Mouse (Mus musculus) inflammation-experienced regulatory T-cells, adult 6 months (primary cell): ENCODE results near the gene Tmem217. TPM values are rescaled to one million over a fixed set of nuclear protein-coding genes. Genes with fewer than 3 reads are reported as not detected.

Source experiments
- ATAC-seq: one replicate; pipeline ENCODE4 v1.8.0; 2017
- polyA plus RNA-seq, 3 experiments: library from polyadenylated mRNA; unstranded; fragments of 100-300 nt; shearing (Covaris generic); gene quantifications; one replicate each; pipeline ENCODE4 v1.2.1; 2017

Gene Tmem217
- 1 to 10 TPM in 2 of 3 experiments, not detected in 1; 1.1 to 1.3 TPM for polyA plus RNA-seq

DNA sequence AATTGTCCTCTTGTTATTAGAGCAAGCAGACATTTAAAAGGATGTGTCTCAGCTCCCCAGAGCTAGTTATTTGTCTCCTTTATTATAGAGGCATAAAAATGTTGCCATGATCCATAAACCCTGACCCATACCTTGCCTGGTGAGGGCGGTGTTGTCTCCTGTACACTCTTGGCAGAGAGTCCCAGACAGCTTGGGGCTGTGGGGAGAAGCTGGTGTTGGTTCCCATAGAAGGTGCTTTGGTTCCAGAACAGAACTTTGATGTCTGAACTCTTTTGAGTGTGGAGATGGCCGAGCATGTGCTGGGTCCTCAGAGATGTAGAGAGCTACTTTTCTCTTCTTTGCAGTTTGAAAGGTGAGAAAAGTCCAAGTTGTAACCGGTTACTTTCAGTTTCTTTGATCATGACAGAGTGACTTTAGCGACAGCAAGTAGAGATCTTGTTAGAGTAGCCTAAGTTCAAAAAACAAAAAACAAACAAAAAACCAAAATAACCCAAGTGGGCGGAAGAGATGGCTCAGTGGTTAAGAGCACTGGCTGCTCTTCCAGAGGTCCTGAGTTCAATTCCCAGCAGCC, at the start of gene Tmem217:
Tmem217 (minus strand) TSS at position 224 of the 571 bp plus-strand sequence.
- ATAC-seq = peak; percentile 53

DNA sequence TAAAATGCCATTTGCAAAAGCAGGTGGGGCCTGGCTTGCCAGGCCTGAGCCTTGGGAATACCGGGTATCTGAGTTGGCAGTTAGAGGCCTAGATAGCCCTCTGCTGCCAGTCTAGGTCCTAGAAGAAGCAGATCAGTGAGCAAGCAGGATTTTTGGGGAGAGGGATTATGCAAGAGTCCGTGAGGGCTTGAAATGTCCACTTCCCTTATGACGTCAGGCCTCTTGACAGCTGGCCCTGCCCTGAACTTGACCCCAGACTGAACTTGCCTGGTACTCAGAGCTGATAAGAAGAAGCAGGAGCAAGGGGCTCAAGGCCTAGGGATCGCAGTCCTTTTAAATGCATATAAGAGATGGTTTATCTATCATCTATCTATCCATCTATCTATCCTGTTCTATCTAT, 49.2 kb upstream of the Tmem217 start:
- no peak for ATAC-seq

DNA sequence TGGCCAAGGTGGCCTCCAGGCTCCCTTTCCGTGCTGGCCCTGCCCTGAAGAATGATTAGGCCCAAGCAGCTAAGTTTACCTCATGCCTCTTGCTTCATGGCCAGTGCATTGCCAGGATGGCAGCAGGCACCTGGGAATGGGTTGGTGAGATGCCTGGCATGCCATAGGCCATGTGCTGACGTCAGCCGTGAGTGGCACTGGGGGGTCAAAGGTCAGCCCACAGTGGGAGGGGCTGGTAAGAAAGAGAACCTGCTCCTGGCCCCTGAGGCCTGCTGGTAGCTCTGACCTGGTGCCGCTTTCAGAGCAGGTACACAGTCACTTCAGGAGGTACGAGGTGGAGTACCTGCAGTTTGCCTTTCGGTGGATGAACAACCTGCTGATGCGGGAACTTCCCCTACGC, 47.4 kb upstream of the Tmem217 start:
- ATAC-seq = no peak

DNA sequence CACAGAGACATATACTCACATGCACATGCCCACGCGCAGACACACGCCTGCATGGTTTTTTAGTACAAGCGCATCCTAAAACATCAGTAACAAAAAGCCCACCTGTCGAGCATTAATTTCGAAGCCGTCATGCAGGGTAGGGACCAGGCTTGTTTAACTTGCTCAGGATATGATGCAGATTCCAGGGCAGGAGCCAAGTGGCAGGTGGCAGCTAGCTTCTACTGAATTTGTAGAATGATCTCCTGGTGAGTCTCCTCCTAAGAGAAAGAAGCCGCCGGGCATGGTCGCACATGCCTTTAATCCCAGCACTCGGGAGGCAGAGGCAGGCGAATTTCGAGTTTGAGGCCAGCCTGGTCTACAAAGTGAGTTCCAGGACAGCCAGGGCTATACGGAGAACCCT, 46.9 kb upstream of the Tmem217 start:
- no peak for ATAC-seq

DNA sequence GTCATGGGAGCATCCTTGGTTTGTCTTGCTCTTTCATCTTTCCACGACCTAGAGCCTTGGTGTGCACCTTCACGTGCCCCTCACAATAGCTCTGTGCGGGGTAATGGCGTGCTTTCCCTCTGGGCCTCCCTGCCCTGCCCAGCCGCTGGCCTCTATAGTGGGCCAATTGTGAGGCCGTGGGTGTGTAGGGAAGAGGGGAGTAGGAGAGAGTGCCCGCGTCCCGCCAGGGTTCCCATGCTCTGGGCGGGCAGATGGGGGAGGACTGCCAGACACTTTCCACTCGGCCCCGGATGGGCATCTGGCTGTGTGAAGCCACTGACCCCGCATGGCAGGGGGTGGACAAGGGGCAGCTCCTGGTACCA, 44.6 kb upstream of the Tmem217 start:
- ATAC-seq = no peak

DNA sequence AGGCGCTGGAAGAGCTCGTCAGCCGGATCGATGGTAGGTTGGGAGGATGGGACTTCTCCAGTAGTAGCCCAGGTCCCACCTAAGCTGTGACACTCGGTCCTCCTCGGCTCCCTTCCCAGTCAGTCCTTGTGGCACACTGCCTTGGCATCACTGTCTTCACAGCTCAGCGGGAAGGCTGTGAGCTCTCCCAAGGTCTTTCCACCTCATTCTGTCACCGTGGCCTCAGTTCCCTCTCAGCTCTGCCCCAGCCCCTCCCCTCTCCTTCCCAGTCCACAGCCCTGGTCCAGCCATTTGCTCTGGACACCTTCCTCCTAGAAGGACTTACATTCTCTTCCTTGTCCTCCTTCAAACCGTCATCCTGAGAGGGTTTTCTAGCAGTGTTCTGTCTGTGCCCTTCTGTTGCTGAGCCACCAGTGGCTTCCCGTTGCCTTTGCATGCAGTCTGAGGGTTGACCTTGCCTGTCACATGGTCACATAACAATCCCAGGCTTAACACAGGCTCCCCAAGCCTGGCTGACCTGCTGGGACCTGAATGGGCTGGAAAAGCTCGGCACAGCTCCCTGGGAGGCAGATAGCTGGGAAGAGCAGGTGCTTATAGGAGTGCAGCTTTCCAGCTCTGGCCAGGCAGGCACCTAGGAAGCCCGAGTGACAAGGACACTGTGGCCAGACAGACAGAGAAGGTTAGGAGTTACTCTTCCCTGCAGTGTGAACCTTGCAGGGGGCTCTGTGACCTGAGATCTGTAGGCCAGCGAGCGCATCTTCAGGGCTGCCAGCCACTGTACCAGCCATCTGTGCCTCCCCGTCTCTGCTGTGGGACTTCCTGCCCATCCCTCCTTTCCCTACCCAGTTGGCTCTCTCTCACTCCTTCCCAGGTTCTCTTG, 43.9 kb upstream of the Tmem217 start:
- ATAC-seq = no peak

DNA sequence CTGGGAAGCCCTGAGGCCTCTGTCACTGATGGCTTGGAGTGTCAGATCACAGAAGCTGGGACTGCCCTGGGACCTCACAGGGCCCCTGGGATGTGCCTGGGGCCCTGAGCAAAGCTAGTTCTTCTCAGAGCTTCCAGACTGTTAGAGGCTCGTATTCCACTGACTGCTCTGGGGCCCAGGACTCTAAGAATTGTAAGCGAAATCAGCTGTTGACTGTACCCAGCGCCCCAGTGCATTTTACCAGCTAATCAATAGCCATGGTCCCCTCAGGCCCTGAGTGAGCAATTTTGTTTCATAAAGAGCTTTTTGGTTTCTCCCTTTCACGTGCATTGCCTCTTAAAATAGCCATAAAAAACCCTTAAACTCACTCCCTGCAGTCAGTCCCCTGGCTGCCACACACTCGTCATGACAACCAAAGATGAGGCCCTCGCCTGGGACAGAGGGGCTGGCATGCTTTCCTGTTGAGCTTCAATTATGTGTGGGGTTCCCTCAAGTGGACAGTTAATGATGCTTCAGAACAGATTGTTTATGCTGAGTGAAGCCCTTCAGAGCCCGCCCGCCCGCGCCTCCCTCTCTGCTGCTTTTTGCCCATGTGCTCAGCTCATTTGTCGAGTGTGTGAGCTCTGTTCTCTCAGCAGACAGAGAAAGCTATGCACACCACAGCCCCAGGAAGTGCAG, 37.2 kb upstream of the Tmem217 start:
- ATAC-seq = no peak

DNA sequence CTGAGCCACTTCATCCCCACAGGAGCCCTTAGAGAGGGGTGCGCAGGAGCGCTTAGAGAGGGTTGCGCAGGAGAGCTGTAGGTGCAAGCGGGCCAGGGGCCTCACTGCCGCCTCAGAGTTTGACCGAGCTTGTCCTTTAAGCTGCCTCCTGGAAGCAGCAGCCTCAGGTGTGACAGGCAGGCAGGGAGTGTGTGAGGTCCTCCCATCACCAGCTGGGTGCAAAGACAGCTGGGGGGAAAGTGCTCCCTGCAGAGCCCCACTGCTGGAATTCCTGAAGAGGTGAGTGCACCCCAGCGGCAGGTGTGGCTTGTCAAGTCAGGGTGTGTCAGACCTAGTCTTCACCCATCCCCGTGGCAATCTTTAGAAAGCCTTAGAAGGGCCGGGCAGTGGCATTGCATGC, 34.7 kb upstream of the Tmem217 start:
- no peak for ATAC-seq

DNA sequence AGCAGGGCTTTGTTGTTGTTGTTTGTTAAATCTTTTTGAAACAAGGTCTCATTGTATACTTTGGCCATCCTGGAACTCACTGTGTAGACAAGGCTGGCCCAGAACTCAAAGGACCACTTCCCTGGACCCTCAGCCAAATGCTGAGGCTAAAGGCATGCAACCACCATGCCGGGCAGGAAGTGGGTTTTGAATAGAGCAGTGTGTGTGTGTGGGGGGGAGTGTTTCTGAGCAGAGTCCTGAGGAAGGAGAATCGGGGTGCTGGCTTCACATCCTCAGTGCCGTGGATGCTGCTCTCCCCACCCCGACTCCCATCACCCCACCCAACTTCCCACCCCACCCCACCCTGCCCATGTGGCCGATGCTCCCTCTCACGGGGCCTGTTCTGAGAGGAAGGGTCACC, 33.3 kb upstream of the Tmem217 start:
- peak; percentile 52 for ATAC-seq

DNA sequence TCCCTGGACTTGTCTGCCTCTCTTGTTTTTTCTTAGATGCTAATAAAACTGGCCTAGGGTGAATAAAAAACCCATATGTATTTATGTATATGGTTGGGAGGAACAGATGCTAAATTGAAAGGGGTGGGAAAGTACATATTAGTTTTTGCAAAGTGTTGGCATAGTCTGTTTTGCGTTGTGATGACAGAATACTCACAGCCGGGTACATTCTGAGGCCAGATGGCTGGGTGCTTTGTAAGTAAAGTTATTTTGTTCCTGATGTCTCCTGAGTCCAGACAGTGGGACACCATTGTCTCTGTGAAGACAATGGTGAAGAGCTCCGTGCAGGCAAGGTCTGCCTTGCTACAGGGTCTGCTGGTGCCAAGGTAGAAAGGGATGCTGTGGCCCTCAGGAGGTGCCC, 32.6 kb upstream of the Tmem217 start:
- no peak for ATAC-seq

DNA sequence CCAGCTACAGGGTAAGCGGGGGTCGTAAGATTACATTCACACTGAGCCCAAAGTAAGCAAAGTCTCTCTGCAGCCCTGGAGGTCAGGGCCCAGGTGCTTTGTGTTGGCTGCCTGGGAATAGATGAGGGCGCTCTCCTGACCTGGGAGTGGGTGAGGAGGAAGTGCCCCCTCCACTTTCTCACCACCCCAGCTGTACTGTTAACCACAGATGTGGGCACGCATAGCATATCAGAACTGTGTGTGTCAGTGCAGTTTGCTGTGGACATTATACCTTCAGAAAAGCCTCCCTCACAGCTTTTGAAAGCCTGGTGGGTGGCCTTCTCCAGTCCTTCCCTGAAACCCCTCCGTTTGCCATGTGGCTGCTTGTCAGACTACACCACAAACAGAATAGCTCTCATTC, 32.1 kb upstream of the Tmem217 start:
- no peak for ATAC-seq

DNA sequence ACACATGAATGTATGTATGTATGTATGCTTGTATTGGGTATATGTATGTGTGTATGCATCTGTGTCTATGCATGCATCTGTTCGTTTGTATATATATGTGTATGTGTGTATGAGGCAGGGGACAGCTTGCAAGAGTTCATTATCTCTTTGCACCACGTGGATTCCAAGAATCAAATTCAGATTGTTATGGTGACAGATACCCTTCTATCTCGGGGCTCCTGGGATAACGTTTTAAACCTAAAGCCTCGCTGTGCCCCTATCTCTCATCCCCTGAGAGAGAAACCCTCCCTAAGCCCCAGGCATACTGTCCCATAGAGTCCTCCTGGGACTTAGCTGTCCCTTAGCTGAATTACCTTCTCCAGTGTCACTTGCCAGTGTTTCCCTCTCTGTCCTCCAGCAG, 31.4 kb upstream of the Tmem217 start:
- no peak for ATAC-seq

DNA sequence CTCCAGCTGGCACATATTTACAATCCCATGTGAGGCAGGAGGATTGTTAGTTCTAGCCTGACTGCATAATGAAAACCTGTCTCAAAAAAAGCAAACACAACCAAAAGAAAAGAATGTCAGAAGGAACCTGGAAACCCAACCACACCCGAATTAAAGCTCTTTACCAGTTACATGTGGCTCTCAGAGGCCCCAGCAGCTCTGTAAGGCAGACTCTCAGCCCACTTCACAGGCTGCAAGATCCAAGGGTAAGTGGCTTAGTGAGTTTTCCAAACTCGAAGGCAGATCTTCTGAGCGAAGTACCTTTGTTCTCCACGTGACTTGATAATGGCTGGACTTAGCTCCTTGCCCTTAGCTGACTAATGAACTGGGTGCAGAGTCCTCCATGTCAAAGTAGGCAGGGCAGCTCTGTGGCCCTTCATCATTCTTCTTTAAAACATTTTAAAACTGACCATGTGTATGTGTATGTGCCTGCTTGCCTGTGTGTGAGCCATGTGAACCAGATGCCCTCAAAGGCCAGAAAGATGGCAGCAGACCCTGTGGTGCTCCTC, 27.5 kb upstream of the Tmem217 start:
- ATAC-seq = no peak

DNA sequence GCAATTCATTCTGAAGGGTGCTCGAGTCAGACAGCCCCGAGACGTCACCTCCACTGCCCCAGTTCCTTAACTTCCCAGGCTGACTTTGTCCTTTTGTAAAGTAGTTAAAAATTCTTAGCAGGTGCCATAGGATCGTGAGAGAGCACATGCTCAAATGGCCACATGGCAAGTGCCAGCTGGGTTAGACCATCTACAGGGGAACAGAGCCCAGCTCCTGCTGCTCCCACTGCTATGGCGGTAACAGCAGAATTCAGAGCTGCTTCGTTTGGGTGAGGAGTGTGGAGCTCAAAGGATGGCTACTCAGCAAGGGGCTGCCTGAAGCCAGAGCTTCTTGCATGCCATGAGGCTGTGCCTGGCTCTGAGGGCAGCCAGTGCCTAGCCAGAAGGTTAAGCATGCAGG, 17.6 kb upstream of the Tmem217 start:
- no peak for ATAC-seq

DNA sequence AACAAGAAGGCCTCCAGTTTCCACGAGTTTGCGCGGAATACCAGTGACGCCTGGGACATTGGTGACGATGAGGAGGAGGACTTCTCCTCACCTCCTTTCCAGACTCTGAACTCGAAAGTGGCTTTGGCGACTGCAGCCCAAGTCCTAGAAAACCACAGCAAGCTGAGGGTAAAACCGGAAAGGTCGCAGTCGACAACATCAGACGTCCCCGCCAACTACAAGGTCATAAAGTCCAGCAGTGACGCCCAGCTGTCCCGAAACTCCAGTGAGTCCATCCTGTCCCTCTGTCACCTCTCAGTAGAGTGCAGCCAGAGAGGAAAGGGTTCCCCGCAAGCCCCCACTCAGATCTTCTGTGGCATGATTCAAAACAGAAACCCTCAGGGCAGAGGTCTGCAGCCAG, 16.2 kb upstream of the Tmem217 start:
- ATAC-seq = no peak

DNA sequence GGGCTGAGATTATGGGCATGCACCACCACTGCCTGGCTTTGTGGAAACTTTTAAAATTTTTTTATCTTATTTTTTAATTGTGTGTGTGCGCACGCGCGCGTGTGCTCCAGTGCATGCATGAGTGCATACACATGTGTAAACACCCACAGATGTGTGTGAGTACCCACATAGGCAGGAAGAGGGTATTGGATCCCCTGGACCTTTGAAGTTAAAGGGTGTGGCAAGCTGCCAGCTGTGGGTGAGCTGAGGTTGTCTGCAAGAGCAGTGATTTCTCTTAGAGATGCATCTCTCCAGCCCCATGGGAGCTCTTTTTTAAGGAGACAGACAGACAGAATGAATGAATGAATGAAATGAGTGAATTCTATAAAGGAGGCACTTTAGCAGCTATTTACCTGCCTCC, 13.3 kb upstream of the Tmem217 start:
- no peak for ATAC-seq

DNA sequence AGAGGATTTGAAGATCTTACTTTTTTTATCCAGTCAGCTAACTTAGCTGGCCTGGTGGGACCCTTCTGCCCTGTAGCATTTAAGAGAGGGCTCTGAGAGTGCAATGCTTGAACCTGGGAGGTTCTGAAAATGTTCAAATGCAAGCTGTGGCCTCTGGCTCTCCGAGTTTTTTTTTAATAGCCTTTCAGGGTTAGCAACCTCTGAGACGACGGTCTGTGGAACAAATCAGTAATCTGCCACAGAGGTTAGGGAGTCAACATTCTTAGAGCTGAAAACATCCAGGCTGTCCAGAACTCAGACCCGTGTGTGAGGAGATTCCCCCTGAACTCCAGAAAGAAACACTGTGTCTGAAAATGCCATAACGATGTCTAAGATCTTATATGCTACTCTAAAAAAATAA, 6.3 kb upstream of the Tmem217 start:
- no peak for ATAC-seq

DNA sequence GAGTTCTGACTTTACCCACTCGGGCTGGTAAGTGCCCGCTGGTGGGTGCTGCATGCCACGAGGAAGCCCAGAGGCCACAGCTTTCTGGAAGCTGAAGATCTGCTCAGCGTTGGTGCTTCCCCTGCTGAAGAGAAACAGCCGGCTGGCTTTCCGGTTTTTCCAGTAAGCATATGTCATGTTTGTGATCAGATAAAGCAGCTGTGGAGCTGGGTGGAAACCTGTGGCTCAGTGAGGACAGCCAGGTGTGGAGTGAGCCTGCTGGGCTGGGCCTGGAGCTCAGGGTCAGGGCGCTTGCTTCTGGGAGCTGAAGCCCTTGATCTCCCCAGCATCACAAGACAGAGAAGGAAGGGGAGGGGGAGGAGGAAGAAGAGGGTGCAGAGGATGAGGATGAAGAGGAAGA, 4.7 kb upstream of the Tmem217 start:
- no peak for ATAC-seq

DNA sequence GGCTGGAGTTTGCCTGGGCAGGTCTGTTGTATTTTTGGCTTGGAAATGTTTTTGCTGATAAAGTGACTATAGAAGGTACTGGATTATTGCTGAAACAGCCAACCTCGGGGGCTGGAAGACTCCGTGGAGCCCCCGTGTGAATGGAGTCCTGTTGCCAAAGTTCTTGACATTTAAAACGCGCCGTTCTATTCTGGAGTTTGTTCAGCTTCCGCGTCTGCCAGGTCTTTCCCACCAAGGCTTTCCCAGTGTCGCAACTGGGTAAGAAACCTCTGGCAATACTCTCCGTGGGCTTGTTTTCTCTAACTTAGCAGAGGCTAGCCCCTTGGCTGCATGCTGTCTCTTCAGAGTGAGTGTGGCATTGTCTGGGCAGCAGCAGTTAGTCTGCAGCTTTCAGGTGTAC, 4.3 kb upstream of the Tmem217 start:
- no peak for ATAC-seq

DNA sequence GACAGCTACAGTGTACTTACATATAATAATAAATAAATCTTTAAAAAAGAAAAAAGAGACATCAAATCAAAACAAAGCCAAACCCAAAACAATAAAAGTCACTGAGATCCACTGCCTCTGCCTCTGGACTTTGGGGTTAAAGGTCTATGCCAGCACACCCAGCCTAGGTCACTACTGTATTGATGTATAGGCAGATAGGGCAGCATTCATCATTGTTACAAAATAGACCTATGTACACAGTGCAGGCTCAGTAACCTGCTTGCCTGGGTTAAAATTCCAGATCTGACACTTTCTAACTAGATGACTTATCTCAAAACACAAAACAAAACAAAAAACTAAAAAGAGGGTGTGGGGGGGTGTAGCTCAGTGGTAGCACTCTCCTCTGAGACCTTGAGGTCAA, 2.0 kb upstream of the Tmem217 start:
- no peak for ATAC-seq

DNA sequence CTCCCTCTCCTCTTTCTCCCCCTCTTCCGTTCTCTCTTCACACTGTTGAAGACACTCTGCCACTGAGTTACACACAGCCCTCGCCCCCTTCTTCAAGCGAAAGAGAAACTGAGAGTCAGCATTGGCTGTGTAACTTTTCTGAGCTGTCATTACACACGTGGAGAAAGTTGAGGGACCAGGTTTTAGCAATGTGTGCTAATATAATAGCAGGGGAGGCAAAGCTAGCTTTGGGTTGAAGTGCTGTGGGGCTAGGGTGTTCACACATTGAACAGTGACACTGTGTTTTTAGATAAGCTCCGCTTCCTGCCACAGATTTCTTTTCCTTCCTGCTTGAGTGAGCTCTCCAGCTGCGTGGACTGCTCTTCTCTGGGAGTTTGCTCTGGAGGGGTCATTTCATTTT, 1.2 kb downstream of the Tmem217 start:
- peak; percentile 51 for ATAC-seq

DNA sequence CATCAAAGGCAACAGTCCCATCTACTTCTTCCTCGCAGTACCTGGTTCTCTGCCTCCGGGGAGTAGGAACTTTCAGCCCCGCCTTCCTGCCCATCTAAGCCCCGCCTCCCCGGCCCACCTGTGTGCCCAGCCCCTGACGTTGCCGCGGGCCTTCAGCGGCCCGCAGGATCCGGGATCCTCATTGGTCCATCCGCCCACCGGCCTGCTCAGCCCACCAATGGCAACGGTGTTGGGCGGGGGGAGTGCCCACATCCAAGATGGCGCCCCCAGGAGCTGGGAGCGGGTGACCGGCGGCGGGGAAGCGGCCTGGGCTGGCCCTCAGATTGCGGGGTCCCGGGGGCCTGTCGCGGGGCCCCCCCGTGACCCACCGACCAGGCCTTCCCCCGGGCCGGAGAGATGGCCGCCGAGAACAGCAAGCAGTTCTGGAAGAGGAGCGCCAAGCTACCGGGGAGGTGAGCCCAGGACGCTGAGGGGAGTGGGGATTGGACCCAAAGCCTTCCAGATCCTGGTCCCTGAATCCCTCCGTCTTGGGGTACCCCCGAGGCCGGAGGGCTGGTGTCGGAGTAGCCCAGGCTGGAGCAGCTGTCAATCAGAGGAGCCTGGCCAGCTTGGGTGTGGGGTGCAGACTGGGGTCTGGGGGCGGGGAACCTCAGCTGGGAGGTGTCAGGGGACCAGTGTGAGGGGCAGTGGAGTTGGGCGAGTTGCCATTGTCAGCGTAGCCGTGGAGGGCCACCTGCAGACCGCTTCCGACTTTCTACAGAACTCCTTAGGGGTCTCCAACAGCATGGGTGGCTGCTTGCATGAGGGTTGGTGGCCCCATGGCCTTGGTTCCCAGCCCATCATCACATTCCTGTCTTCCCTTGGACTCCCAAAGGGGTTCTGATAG, 2.4 kb downstream of the Tmem217 start, which contains the start of the genes Gm17657 and Tbc1d22b:
Gm17657 (minus strand) TSS at position 96 of the 886 bp plus-strand sequence.
Tbc1d22b (plus strand) TSS at position 243 of the 886 bp plus-strand sequence.
- peak; percentile 90 for ATAC-seq
